Comparison of ENCODE assay signal across 26 mouse cellular contexts in the genomic region with DNA sequence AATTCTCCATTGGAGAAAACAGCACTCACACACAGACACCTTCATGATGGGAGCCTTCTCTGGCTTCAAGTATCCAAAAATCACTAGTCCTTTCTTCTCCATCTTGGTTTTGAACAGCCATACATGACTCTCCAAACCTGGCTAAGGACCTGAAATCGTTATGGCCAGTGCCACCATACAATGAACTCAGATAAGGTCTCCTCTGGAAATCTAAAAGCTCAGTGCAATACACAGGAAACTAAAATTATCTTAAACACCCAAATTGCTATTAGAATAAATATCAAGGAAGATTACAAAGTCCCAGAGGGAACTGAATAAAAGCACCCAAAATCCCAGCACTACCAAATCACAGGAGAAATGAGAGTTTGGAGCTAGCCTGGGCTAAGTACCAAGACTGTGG. TPM values are rescaled to one million over a fixed set of nuclear protein-coding genes. Genes with fewer than 3 reads are reported as not detected.
DNase-seq lines count a peak whose midpoint lies in the region; ATAC-seq and TF ChIP-seq lines count a peak whose summit lies in the region.
"Had no signal": no experiment of that assay in that cellular context is flagged by ENCODE, and none has a peak within 500 bp of the region (broad histone marks: within the 10 kb centered on the region; RNA-seq: fewer than 3 reads in every experiment).

No protein-coding gene starts in this region.

- ATAC-seq in liver, embryonic 12.5 days = no peak
- no peak for ATAC-seq in liver, postnatal 0 days
- ATAC-seq: CD4-positive, CD25-positive, alpha-beta regulatory T cell, adult 4 months; forebrain, embryonic 14.5 days; intestine, postnatal 0 days; midbrain, embryonic 16.5 days had no signal

- no peak for TF ChIP-seq POLR2A in heart, adult 2 months (IDR thresholded peaks at IDR 0.05; ENCODE audit: insufficient read depth, low read depth, low read length)
- TF ChIP-seq POLR2A in bone marrow macrophage, adult 2 months (IDR thresholded peaks at IDR 0.05; ENCODE audit: borderline replicate concordance, low read depth, low read length) = no peak

- H3K4me1 ChIP-seq in heart, adult 2 months (ENCODE audit: control insufficient read depth, insufficient read depth, low read length) = peaks cover 4% of the 10 kb centered on the region
- H3K4me1 ChIP-seq in bone marrow macrophage, adult 2 months (ENCODE audit: control insufficient read depth, insufficient read depth, low read length) = peaks cover 57% of the 10 kb centered on the region
- peaks cover 73% of the 10 kb centered on the region for H3K4me1 ChIP-seq in liver, embryonic 12.5 days
- peaks cover 44% of the 10 kb centered on the region for H3K4me1 ChIP-seq in liver, postnatal 0 days (ENCODE audit: insufficient read depth)
- H3K4me1 ChIP-seq: limb, embryonic 15.5 days; neural tube, embryonic 12.5 days had no signal

- peak overlapping the region; percentile 42; the same call in 1 of the 2 replicates for H3K27ac ChIP-seq in heart, adult 2 months
- peak overlapping the region; percentile 91 for H3K27ac ChIP-seq in bone marrow macrophage, adult 2 months (ENCODE audit: insufficient read depth, low read depth, low read length)
- peak overlapping the region; percentile 94 for H3K27ac ChIP-seq in liver, embryonic 12.5 days
- H3K27ac ChIP-seq in liver, postnatal 0 days (ENCODE audit: low read depth) = peak overlapping the region; percentile 80
- H3K27ac ChIP-seq: embryonic facial prominence, embryonic 10.5 days; embryonic facial prominence, embryonic 15.5 days; hindbrain, embryonic 14.5 days; limb, embryonic 10.5 days; limb, embryonic 15.5 days; neural tube, embryonic 12.5 days had no signal

- 0 out of 2 replicates have a peak, but pooled peaks cover 4% of the 10 kb centered on the region for H3K9me3 ChIP-seq in liver, embryonic 12.5 days (replicated peaks)
- H3K9me3 ChIP-seq in liver, postnatal 0 days (ENCODE audit: low read length) = no peaks in the 10 kb centered on the region
- H3K9me3 ChIP-seq: embryonic facial prominence, embryonic 10.5 days; embryonic facial prominence, embryonic 15.5 days; limb, embryonic 10.5 days; limb, embryonic 15.5 days; neural tube, embryonic 12.5 days had no signal

- H3K4me2 ChIP-seq in liver, embryonic 12.5 days = peak overlapping the region; percentile 64
- H3K4me2 ChIP-seq in liver, postnatal 0 days (ENCODE audit: low read depth, low read length) = peak overlapping the region; percentile 62
- H3K4me2 ChIP-seq: embryonic facial prominence, embryonic 15.5 days; heart, embryonic 11.5 days; hindbrain, embryonic 14.5 days; limb, embryonic 15.5 days; neural tube, embryonic 12.5 days had no signal

- H3K79me2 ChIP-seq in heart, adult 2 months (replicated peaks; ENCODE audit: control insufficient read depth, insufficient read depth, low read length) = peaks cover 3% of the 10 kb centered on the region

- WGBS in heart, adult 2 months = 50% methylated on average over 1 of the region's 1 CpGs
- WGBS in liver, embryonic 12.5 days (ENCODE audit: insufficient replicate concordance) = 30% methylated on average over 1 of the region's 1 CpGs
- 44% methylated on average over 1 of the region's 1 CpGs for WGBS in liver, postnatal 0 days (ENCODE audit: insufficient replicate concordance)

- H3K4me3 ChIP-seq in heart, adult 2 months = no peak overlapping the region
- no peak overlapping the region for H3K4me3 ChIP-seq in bone marrow macrophage, adult 2 months (ENCODE audit: insufficient read depth, low read length)
- H3K4me3 ChIP-seq in liver, embryonic 12.5 days = peak overlapping the region; percentile 30
- H3K4me3 ChIP-seq in liver, postnatal 0 days (ENCODE audit: low read depth, low read length) = no peak overlapping the region
- H3K4me3 ChIP-seq: embryonic facial prominence, embryonic 10.5 days; embryonic facial prominence, embryonic 15.5 days; limb, embryonic 10.5 days; limb, embryonic 15.5 days; neural tube, embryonic 12.5 days had no signal

- H3K36me3 ChIP-seq in heart, adult 2 months (ENCODE audit: control insufficient read depth, insufficient read depth, low read length) = no peaks in the 10 kb centered on the region
- H3K36me3 ChIP-seq in liver, embryonic 12.5 days = peaks cover 12% of the 10 kb centered on the region; the same call in 1 of the 2 replicates
- H3K36me3 ChIP-seq in liver, postnatal 0 days (replicated peaks; ENCODE audit: insufficient read depth, low read length) = no peaks in the 10 kb centered on the region
- H3K36me3 ChIP-seq: embryonic facial prominence, embryonic 10.5 days; embryonic facial prominence, embryonic 15.5 days; limb, embryonic 10.5 days; limb, embryonic 15.5 days; neural tube, embryonic 12.5 days had no signal

- H3K27me3 ChIP-seq in heart, adult 2 months (ENCODE audit: control insufficient read depth, insufficient read depth, low read length) = no peaks in the 10 kb centered on the region
- no peaks in the 10 kb centered on the region for H3K27me3 ChIP-seq in liver, embryonic 12.5 days (replicated peaks)
- H3K27me3 ChIP-seq in liver, postnatal 0 days (ENCODE audit: insufficient read depth, low read length) = no peaks in the 10 kb centered on the region
- H3K27me3 ChIP-seq: embryonic facial prominence, embryonic 15.5 days; limb, embryonic 15.5 days; neural tube, embryonic 12.5 days had no signal

- no peak for TF ChIP-seq EP300 in heart, adult 2 months (IDR thresholded peaks at IDR 0.05; ENCODE audit: insufficient read depth, low read depth, low read length)
- no peak for TF ChIP-seq EP300 in liver, postnatal 0 days (IDR thresholded peaks at IDR 0.05; ENCODE audit: low read depth)

- H3K9ac ChIP-seq in heart, adult 2 months (ENCODE audit: low read depth, low read length) = no peak overlapping the region
- peak overlapping the region; percentile 55 for H3K9ac ChIP-seq in liver, embryonic 12.5 days
- H3K9ac ChIP-seq in liver, postnatal 0 days (replicated peaks) = no peak overlapping the region
- H3K9ac ChIP-seq: embryonic facial prominence, embryonic 15.5 days; hindbrain, embryonic 14.5 days; limb, embryonic 15.5 days; neural tube, embryonic 12.5 days had no signal

- intact Hi-C loops in heart, adult 2 months (cut with DNase I) = no loop called here
- intact Hi-C loops in heart, postnatal 36 days (cut with DNase I) = no loop called here

- TF ChIP-seq CTCF in heart, adult 2 months (IDR thresholded peaks at IDR 0.05) = no peak
- TF ChIP-seq CTCF in bone marrow macrophage, adult 2 months (IDR thresholded peaks at IDR 0.05; ENCODE audit: low read depth, low read length) = no peak
- TF ChIP-seq CTCF in liver, postnatal 0 days (IDR thresholded peaks at IDR 0.05; ENCODE audit: low read depth) = no peak

- DNase-seq in heart, adult 2 months = no peak
- no peak for DNase-seq in heart, postnatal 36 days
- no peak for DNase-seq in liver, postnatal 0 days
- no peak for DNase-seq in spleen, postnatal 4 days (ENCODE audit: low spot score in 2 of 2)
- no peak for DNase-seq in right cerebral cortex, postnatal 4 days
- DNase-seq: adrenal gland, postnatal 25 days; cerebellum, adult 8-10 months; cerebellum, postnatal 25 days; kidney, adult 9 months; kidney, postnatal 10 days; layer of hippocampus, adult 9-11 months; lung, postnatal 4 days; thymus, postnatal 14 days had no signal

RNA-seq across cellular contexts. Expression of gene Rab8b, which starts 25.1 kb away (rescaled TPM):
- 1 to 10 TPM; 8.5 to 9.8 TPM for total RNA-seq in heart, adult 2 months (2021)
- 5.5 and 10.0 TPM in 2 replicates for polyA plus RNA-seq in heart, adult 2 months (2012; rRNA removed)
- 10 to 100 TPM in 1 of 2 experiments, 1 to 10 TPM in 1; 9.5 to 10.3 TPM for total RNA-seq in heart, postnatal 36 days (2021)
- 160 and 169 TPM in 2 replicates for polyA plus RNA-seq in bone marrow macrophage, adult 2 months (2012; ENCODE audit: insufficient read depth, insufficient read length, missing spikeins)
- 39.4 and 42.2 TPM in 2 replicates for polyA plus RNA-seq in liver, embryonic 12.5 days (2016; fragmentation: Nextera tagmentation; extraction: Ambion mirVana)
- 9.1 and 10.7 TPM in 2 replicates for polyA plus RNA-seq in liver, postnatal 0 days (2015; fragmentation: Nextera tagmentation; extraction: Ambion mirVana)

RNA-seq across cellular contexts. Expression of gene Rps27l, which starts 51.5 kb away (rescaled TPM):
- 100 to 1,000 TPM; 157 to 180 TPM for total RNA-seq in heart, adult 2 months (2021)
- polyA plus RNA-seq in heart, adult 2 months (2012; rRNA removed) = 53.5 and 79.3 TPM in 2 replicates
- 100 to 1,000 TPM; 175 to 183 TPM for total RNA-seq in heart, postnatal 36 days (2021)
- polyA plus RNA-seq in bone marrow macrophage, adult 2 months (2012; ENCODE audit: insufficient read depth, insufficient read length, missing spikeins) = 256 and 349 TPM in 2 replicates
- polyA plus RNA-seq in liver, embryonic 12.5 days (2016; fragmentation: Nextera tagmentation; extraction: Ambion mirVana) = 702 and 744 TPM in 2 replicates
- 587 and 618 TPM in 2 replicates for polyA plus RNA-seq in liver, postnatal 0 days (2015; fragmentation: Nextera tagmentation; extraction: Ambion mirVana)

RNA-seq across cellular contexts. Expression of gene Aph1c, which starts 59.9 kb away (rescaled TPM):
- total RNA-seq in heart, adult 2 months (2021) = 1 to 10 TPM; 1.1 to 1.2 TPM
- 0.43 and 2.4 TPM in 2 replicates for polyA plus RNA-seq in heart, adult 2 months (2012; rRNA removed)
- total RNA-seq in heart, postnatal 36 days (2021) = 1 to 10 TPM; 1.4 TPM
- 93.9 and 111 TPM in 2 replicates for polyA plus RNA-seq in bone marrow macrophage, adult 2 months (2012; ENCODE audit: insufficient read depth, insufficient read length, missing spikeins)
- 0.87 and 1.3 TPM in 2 replicates for polyA plus RNA-seq in liver, embryonic 12.5 days (2016; fragmentation: Nextera tagmentation; extraction: Ambion mirVana)
- polyA plus RNA-seq in liver, postnatal 0 days (2015; fragmentation: Nextera tagmentation; extraction: Ambion mirVana) = 3.3 and 4.1 TPM in 2 replicates

Comparison
In these comparisons a context has a peak if more than half of its experiments do, and no peak if none do; other contexts are left out.
1. H3K27ac ChIP-seq: peak in every context shown above with its lines; median percentile 94 in liver, embryonic 12.5 days; 91 in bone marrow macrophage, adult 2 months; 80 in liver, postnatal 0 days; 42 in heart, adult 2 months.
2. RNA of gene Aph1c, which starts 59.9 kb away (polyA plus RNA-seq): 93.9 to 111 TPM in bone marrow macrophage, adult 2 months; 3.3 to 4.1 TPM in liver, postnatal 0 days, 0.87 to 1.3 TPM in liver, embryonic 12.5 days and 0.43 to 2.4 TPM in heart, adult 2 months; every median in the first group is over 10 times any median in the second.